Mouse (Mus musculus) CH12F3 (cell line): ENCODE data around the gene Ncln.

Experiments used
- in situ Hi-C: fragments of 300-500 bp; cut with MboI; formaldehyde crosslinking; loops from 2 replicates; pipeline ENCODE4 v1.14.3; 2020; ENCODE audit warnings: low sequenced_read_pairs

The Ncln gene

GRCm38 (mm10) chr10:81492606-81493240 lies 3.5 kb downstream of the Ncln start:
- in situ Hi-C loops: no loop called here

- in situ Hi-C loops: no loop called here
These were observed 5.2 kb downstream of the Ncln start for GRCm38 (mm10) chr10:81491018-81491417.

GRCm38 (mm10) chr10:81489941-81490340 lies 6.3 kb downstream of the Ncln start:
- in situ Hi-C loops: no loop called here

- in situ Hi-C loops: no loop called here
These were observed 8.1 kb downstream of the Ncln start for GRCm38 (mm10) chr10:81488081-81488480.

- in situ Hi-C loops: no loop called here
These were observed 9.7 kb downstream of the Ncln start for GRCm38 (mm10) chr10:81486496-81486895.

GRCm38 (mm10) chr10:81485479-81486018 lies 10.6 kb downstream of the Ncln start:
- in situ Hi-C loops: no loop called here

- in situ Hi-C loops: no loop called here
These were observed 11.1 kb downstream of the Ncln start for GRCm38 (mm10) chr10:81485060-81485449.

- in situ Hi-C loops: no loop called here
These were observed 11.6 kb downstream of the Ncln start for GRCm38 (mm10) chr10:81484441-81485059.

GRCm38 (mm10) chr10:81483983-81484382 lies 12.2 kb downstream of the Ncln start:
- in situ Hi-C loops: no loop called here

- in situ Hi-C loops: no loop called here
These were observed 13.7 kb downstream of the Ncln start, which contains the start of gene Celf5 for GRCm38 (mm10) chr10:81482533-81482889. Gene Celf5 (minus strand): TSS chr10:81482709.

- in situ Hi-C loops: no loop called here
These were observed 14.3 kb downstream of the Ncln start for GRCm38 (mm10) chr10:81481605-81482532.

- in situ Hi-C loops: no loop called here
These were observed 21.7 kb downstream of the Ncln start for GRCm38 (mm10) chr10:81474461-81474860.

- in situ Hi-C loops: no loop called here
These were observed 23.2 kb downstream of the Ncln start for GRCm38 (mm10) chr10:81473003-81473451.

- in situ Hi-C loops: no loop called here
These were observed 23.7 kb downstream of the Ncln start for GRCm38 (mm10) chr10:81472403-81473002.

- in situ Hi-C loops: no loop called here
These were observed 25.7 kb downstream of the Ncln start for GRCm38 (mm10) chr10:81470454-81470853.

- in situ Hi-C loops: no loop called here
These were observed 26.9 kb downstream of the Ncln start for GRCm38 (mm10) chr10:81469253-81469652.

GRCm38 (mm10) chr10:81467670-81468235 lies 28.4 kb downstream of the Ncln start:
- in situ Hi-C loops: no loop called here

- in situ Hi-C loops: no loop called here
These were observed 29.3 kb downstream of the Ncln start for GRCm38 (mm10) chr10:81466881-81467280.

GRCm38 (mm10) chr10:81466066-81466465 lies 30.1 kb downstream of the Ncln start:
- in situ Hi-C loops: no loop called here

- in situ Hi-C loops: no loop called here
These were observed 30.9 kb downstream of the Ncln start for GRCm38 (mm10) chr10:81465265-81465645.
